Mouse (Mus musculus) stomach, embryonic 16.5 days (tissue): ENCODE results near the gene Try5. TPM values are rescaled to one million over a fixed set of nuclear protein-coding genes. Genes with fewer than 3 reads are reported as not detected.
"Not testable (repeated sequence)": the region's sequence is repeated elsewhere in the genome, so short reads cannot be mapped to it uniquely, and the experiment has no call there.

Experiments
- ATAC-seq: fragments of 200-750 bp; cut with Nextera tagmentation; 2 replicates; pipeline ENCODE4 v1.8.0; 2017; ENCODE audit warnings: moderate number of reproducible peaks, moderate TSS enrichment; ENCODE audit not compliant: insufficient read depth, low FRiP score
- H3K27ac ChIP-seq: fragments of 300-500 bp; sonication (generic); 2 replicates; pipeline ENCODE4 v1.5.1; 2014; ENCODE audit warnings: low read length
- H3K27me3 ChIP-seq: fragments of 300-500 bp; sonication (generic); 2 replicates; pipeline ENCODE4 v1.6.1; 2014; ENCODE audit warnings: low read length, control low read depth, mixed read lengths; ENCODE audit not compliant: control insufficient read depth, insufficient read depth
- H3K36me3 ChIP-seq: fragments of 300-500 bp; sonication (generic); 2 replicates; pipeline ENCODE4 v1.6.1; 2014; ENCODE audit warnings: low read length; ENCODE audit not compliant: control insufficient read depth, insufficient read depth
- H3K4me1 ChIP-seq: fragments of 300-500 bp; sonication (generic); 2 replicates; pipeline ENCODE4 v1.6.1; 2014; ENCODE audit warnings: low read length, control low read depth, mixed read lengths; ENCODE audit not compliant: control insufficient read depth, insufficient read depth
- H3K4me2 ChIP-seq: fragments of 300-500 bp; sonication (generic); 2 replicates; pipeline ENCODE4 v1.6.1; 2014; ENCODE audit warnings: low read depth, low read length, mixed read lengths
- H3K4me3 ChIP-seq: fragments of 300-500 bp; sonication (generic); replicated peaks from 2 replicates; pipeline ENCODE4 v1.5.1; 2014; ENCODE audit warnings: mild to moderate bottlenecking, low read length
- H3K9ac ChIP-seq: fragments of 300-500 bp; sonication (generic); 2 replicates; pipeline ENCODE4 v1.6.1; 2014; ENCODE audit warnings: low read length
- H3K9me3 ChIP-seq: fragments of 300-500 bp; sonication (generic); replicated peaks from 2 replicates; pipeline ENCODE4 v1.6.1; 2016; ENCODE audit warnings: low read length, control low read depth; ENCODE audit not compliant: control insufficient read depth
- WGBS: fragments of 180-500 bp; shearing (Covaris S2); extraction: QIAGEN DNeasy Blood & Tissue Kit; methylation state at CpG from one replicate; pipeline ENCODE4 v1.1.7; 2014; 5-methylcytosine and 5-hydroxymethylcytosine counted together
- polyA plus RNA-seq: library from polyadenylated mRNA; unstranded; fragments of >200 nt; fragmentation: Nextera tagmentation; extraction: Ambion mirVana; gene quantifications from 2 replicates; pipeline ENCODE4 v1.2.1, GENCODE M21; 2015

Gene Try5
- 243 and 344 TPM in 2 replicates for polyA plus RNA-seq

DNA sequence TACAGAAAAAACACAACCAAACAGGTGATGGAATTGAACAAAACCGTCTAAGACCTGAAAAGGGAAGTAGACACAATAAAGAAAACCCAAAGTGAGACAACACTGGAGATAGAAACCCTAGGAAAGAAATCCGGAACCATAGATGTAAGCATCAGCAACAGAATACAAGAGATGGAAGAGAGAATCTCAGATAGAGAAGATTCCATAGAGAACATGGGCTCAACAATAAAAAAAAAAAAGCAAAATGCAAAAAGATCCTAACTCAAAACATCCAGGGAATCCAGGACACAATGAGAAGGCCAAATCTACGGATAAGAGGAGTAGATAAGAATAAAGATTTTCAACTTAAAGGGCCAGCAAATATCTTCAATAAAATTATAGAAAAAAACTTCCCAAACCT, at the start of gene Try5:
Try5 (minus strand) TSS at position 101 of the 400 bp plus-strand sequence.
- not testable (repeated sequence) for H3K4me2 ChIP-seq, H3K4me1 ChIP-seq, H3K36me3 ChIP-seq, H3K27ac ChIP-seq, H3K4me3 ChIP-seq, H3K27me3 ChIP-seq, ATAC-seq, H3K9me3 ChIP-seq, H3K9ac ChIP-seq
- 73% methylated on average over 3 of the region's 3 CpGs for WGBS

- H3K4me1 ChIP-seq = no peaks in the 10 kb centered on the region
- no peaks in the 10 kb centered on the region for H3K9me3 ChIP-seq
- ATAC-seq = no peak
- no peak within 1 kb of the TSS for H3K4me2 ChIP-seq
- H3K36me3 ChIP-seq = no peaks in the 10 kb centered on the region
- no peak within 1 kb of the TSS for H3K4me3 ChIP-seq
- 68% methylated on average over 2 of the region's 2 CpGs for WGBS
- H3K27me3 ChIP-seq = no peaks in the 10 kb centered on the region
- no peak within 1 kb of the TSS for H3K9ac ChIP-seq
- no peak within 1 kb of the TSS for H3K27ac ChIP-seq
These were observed 37.3 kb upstream of the Try5 start, which contains the start of gene Try10 for GRCm38 (mm10) chr6:41353932-41354331. Try10 (plus strand) TSS chr6:41354105.

GRCm38 (mm10) chr6:41301969-41302368, 14.7 kb downstream of the Try5 start, which contains the start of gene Try4:
Try4 (plus strand) TSS chr6:41302269.
- H3K36me3 ChIP-seq = no peaks in the 10 kb centered on the region
- no peak within 1 kb of the TSS for H3K4me3 ChIP-seq
- H3K4me2 ChIP-seq = no peak within 1 kb of the TSS
- ATAC-seq = no peak; the same call in 1 of the 2 replicates
- 48% methylated on average over 1 of the region's 1 CpGs for WGBS
- no peaks in the 10 kb centered on the region for H3K9me3 ChIP-seq
- H3K4me1 ChIP-seq = no peaks in the 10 kb centered on the region
- H3K27me3 ChIP-seq = no peaks in the 10 kb centered on the region
- H3K9ac ChIP-seq = no peak within 1 kb of the TSS
- H3K27ac ChIP-seq = no peak within 1 kb of the TSS

DNA sequence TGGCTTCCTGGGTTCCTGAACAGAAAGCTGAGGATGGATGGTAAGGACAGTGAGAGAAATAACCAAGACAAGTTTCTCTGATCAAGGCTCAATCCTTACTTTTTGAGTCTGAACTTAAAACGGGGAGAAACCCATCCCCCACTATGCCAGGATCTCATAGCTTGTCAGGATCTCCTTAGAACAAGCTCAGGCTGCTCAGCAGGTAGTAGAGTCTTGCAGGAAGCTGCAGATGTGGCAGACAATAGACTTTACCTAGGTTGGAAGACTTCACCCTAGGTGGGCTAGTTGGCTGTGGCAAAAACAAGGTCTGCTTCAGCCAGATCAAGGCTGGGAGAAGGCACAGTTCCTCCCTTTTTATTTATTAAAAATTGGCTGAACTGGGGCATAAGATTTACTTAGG, 18.4 kb downstream of the Try5 start:
- H3K9me3 ChIP-seq = no peaks in the 10 kb centered on the region
- WGBS = 15% methylated on average over 1 of the region's 1 CpGs
- ATAC-seq = no peak
- no peak overlapping the region for H3K9ac ChIP-seq
- H3K27me3 ChIP-seq = no peaks in the 10 kb centered on the region
- no peak overlapping the region for H3K4me3 ChIP-seq
- H3K27ac ChIP-seq = no peak overlapping the region
- H3K36me3 ChIP-seq = no peaks in the 10 kb centered on the region
- no peak overlapping the region for H3K4me2 ChIP-seq
- H3K4me1 ChIP-seq = no peaks in the 10 kb centered on the region

GRCm38 (mm10) chr6:41266140-41266539, 50.5 kb downstream of the Try5 start:
- Histone ChIP-seq H3K27me3 (no peaks in the 10 kb centered on the region), H3K36me3 (no peaks in the 10 kb centered on the region), H3K4me3 (no peak overlapping the region), H3K4me1 (no peaks in the 10 kb centered on the region), H3K27ac (no peak overlapping the region), H3K9me3 (no peaks in the 10 kb centered on the region; the same call in 1 of the 2 replicates), H3K9ac (no peak overlapping the region), H3K4me2 (no peak overlapping the region)
- ATAC-seq = no peak
- whole genome bisulfite sequencing = 80% methylated on average over 6 of the region's 6 CpGs

GRCm38 (mm10) chr6:41262796-41263195, 53.8 kb downstream of the Try5 start:
- no peak for ATAC-seq
- Histone ChIP-seq H3K27ac (no peak overlapping the region), H3K9ac (no peak overlapping the region), H3K4me2 (no peak overlapping the region), H3K36me3 (no peaks in the 10 kb centered on the region), H3K4me1 (no peaks in the 10 kb centered on the region), H3K9me3 (no peaks in the 10 kb centered on the region; the same call in 1 of the 2 replicates), H3K4me3 (no peak overlapping the region), H3K27me3 (no peaks in the 10 kb centered on the region)
- WGBS = 39% methylated on average over 3 of the region's 3 CpGs

Other genes starting within 250 kb of the Try5 start
- gene Try4, start 14.6 kb downstream of the Try5 start, polyA plus RNA-seq = 31.0 and 60.1 TPM in 2 replicates
- 295 and 322 TPM in 2 replicates for gene Try10, start 37.3 kb upstream of the Try5 start, polyA plus RNA-seq
- 144 and 188 TPM in 2 replicates for gene Prss3, start 60.8 kb upstream of the Try5 start, polyA plus RNA-seq
- gene Gm5771, start 75.5 kb upstream of the Try5 start, polyA plus RNA-seq = 130 and 164 TPM in 2 replicates
- gene Gm10334, start 129.3 kb upstream of the Try5 start, polyA plus RNA-seq = 114 and 181 TPM in 2 replicates
- gene Prss1, start 142.1 kb upstream of the Try5 start, polyA plus RNA-seq = 456 and 532 TPM in 2 replicates
- gene Prss2, start 204.9 kb upstream of the Try5 start, polyA plus RNA-seq = 197 and 293 TPM in 2 replicates